Mouse (Mus musculus) cerebellum, adult 2 months (tissue): ENCODE data around the gene 4931414P19Rik.
A peak's percentile ranks its signal among the peaks of the same experiment; 100 is the strongest.

ENCODE experiments used
- CTCF ChIP-seq: fragments of 200-500 bp; IDR thresholded peaks from 2 replicates; pipeline ENCODE4 v1.5.1; 2011; ENCODE audit warnings: low read depth, mild to moderate bottlenecking, control low read depth, low read length, moderate library complexity, borderline replicate concordance; ENCODE audit not compliant: insufficient read depth
- POLR2A ChIP-seq: fragments of 200-500 bp; IDR thresholded peaks from 2 replicates; pipeline ENCODE4 v1.6.1; 2011; ENCODE audit warnings: low read length, control low read depth, borderline replicate concordance; ENCODE audit not compliant: insufficient read depth

DNA sequence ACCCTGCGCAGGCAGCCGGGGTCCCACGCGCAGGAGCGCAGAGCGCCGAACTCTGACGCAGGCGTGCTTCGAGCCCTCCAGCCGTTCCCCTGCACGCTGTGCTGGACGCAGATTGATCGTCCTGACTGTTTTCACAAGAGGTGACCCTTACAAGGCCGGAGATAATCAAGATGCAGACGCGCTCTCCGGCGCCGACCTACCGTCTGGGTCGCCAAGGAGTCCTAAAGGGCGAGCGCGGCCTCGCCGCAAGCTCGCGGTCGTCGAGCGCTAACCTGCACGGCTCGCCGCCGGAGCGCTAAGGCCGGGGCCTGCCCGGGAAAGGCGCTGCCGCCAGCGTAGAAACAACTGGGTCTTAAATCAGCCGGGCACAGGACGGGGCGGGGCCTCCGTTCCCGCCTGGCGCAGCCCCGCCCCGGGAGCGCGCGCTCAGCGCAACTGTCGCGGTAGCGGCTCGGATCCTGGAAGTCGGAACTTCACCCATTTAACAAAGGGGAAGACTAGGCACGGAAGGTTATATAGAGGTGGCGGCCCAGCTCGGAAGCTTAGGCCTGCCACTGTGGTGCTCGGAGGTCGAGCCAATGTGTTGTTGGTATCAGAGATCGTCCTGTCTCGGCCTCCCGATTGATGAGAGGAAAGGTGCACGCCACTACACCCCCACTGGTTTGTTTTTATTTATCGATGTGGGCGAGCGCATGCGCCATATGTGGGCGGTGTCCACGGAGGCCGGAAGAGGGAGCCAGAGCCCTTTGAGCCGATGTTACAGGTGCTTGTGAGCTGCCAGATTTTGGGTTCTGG, 51.6 kb downstream of the 4931414P19Rik start, which contains the start of gene Haus4:
- TF ChIP-seq POLR2A: peak; percentile 26; the same call in 1 of the 2 replicates
- TF ChIP-seq CTCF: peak; percentile 51; the same call in 1 of the 2 replicates
